Mouse (Mus musculus): ENCODE data around the gene Pknox2. TPM values are rescaled to one million over a fixed set of nuclear protein-coding genes. Genes with fewer than 3 reads are reported as not detected.

Pknox2 gene
- 20.2 and 21.3 TPM in 2 replicates for polyA plus RNA-seq (2015; fragmentation: Nextera tagmentation; extraction: Ambion mirVana)

DNA sequence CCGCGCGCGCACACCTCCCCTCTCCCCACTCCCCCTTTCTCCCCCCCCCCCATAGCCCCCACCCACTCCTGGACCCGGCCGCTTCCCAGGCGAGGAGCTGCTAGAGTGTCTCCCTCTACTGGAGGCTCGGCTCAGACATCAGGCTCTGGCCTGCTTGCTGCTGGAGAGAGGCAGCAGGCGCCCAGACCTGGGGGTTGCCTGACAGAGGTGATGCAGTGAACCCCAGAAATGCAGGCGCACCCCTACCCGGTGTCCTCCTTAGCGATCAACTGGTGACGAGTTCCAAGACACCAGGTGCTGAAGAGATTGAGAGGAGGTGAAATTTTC lies at the start of gene Pknox2:
TSS of gene Pknox2 (minus strand) at position 49 of the 327 bp plus-strand sequence.
- peak within 1 kb of the TSS; percentile 100 for H3K27ac ChIP-seq (replicated peaks)
- H3K9me3 ChIP-seq: no peaks in the 10 kb centered on the region
- ATAC-seq (replicated peaks): peak; percentile 91
- peak within 1 kb of the TSS; percentile 95 for H3K4me2 ChIP-seq (replicated peaks)
- H3K9ac ChIP-seq (replicated peaks): peak within 1 kb of the TSS; percentile 95
- no peaks in the 10 kb centered on the region for H3K27me3 ChIP-seq
- WGBS: 2% methylated on average over 9 of the region's 13 CpGs
- H3K4me1 ChIP-seq: peaks cover 33% of the 10 kb centered on the region
- H3K4me3 ChIP-seq: peak within 1 kb of the TSS; percentile 95
- no peaks in the 10 kb centered on the region for H3K36me3 ChIP-seq

- Histone ChIP-seq H3K27ac (replicated peaks) (no peak overlapping the region), H3K4me3 (no peak overlapping the region), H3K27me3 (no peaks in the 10 kb centered on the region), H3K4me1 (0 out of 2 replicates have a peak, but pooled peaks cover 1% of the 10 kb centered on the region), H3K9me3 (no peaks in the 10 kb centered on the region), H3K4me2 (replicated peaks) (no peak overlapping the region), H3K36me3 (no peaks in the 10 kb centered on the region), H3K9ac (replicated peaks) (no peak overlapping the region)
- WGBS: 86% methylated on average over 3 of the region's 3 CpGs
- ATAC-seq (replicated peaks): no peak
Measured at GRCm38 (mm10) chr9:37188024-37188423, 40.8 kb upstream of the Pknox2 start.

DNA sequence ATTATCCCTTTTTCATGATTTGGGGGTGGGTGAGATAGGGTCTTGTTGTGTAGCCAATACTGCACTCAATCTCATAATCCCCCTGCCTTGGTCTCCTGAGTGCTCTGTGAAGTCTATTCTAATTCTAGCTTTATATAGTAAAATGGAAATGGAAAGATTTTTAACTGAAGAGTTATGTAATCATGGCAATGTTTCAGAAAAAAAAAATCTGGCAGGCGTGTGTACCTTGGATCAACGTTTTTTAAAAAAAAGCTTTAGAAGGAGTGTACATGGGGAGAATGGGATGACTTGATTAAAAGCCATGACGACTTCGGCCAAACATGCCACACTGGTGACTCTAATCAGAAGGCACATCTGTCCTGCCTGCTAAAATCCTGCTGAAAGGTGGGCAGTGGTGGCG lies 40.2 kb upstream of the Pknox2 start:
- Histone ChIP-seq H3K4me1 (0 out of 2 replicates have a peak, but pooled peaks cover 2% of the 10 kb centered on the region), H3K9ac (replicated peaks) (no peak overlapping the region), H3K9me3 (no peaks in the 10 kb centered on the region), H3K27ac (replicated peaks) (no peak overlapping the region), H3K36me3 (no peaks in the 10 kb centered on the region), H3K27me3 (no peaks in the 10 kb centered on the region), H3K4me3 (no peak overlapping the region), H3K4me2 (replicated peaks) (no peak overlapping the region)
- 91% methylated on average over 5 of the region's 5 CpGs for WGBS
- no peak for ATAC-seq (replicated peaks)

DNA sequence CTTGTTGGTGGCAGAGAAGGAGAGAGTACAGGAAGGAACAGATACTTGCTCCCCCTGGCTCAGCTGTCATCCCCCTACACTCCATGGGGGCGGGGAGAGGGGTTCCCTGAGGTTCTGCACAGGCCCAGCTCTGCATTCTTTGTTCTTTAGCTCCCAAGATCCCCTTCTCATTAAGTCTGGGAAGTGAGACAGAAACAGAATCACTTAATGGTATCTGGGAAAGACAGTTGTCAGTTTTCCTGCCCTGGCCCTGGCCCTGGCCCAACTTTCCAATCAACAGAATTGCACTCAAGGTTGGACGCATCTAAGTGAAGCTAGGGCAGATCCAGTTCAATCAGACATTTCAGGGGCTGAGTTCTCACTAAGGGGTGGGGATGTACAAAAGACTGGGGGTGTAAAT lies 36.0 kb upstream of the Pknox2 start:
- Histone ChIP-seq H3K36me3 (no peaks in the 10 kb centered on the region), H3K9me3 (no peaks in the 10 kb centered on the region), H3K9ac (replicated peaks) (no peak overlapping the region), H3K4me2 (replicated peaks) (no peak overlapping the region), H3K4me3 (no peak overlapping the region), H3K4me1 (peaks cover 24% of the 10 kb centered on the region), H3K27me3 (no peaks in the 10 kb centered on the region), H3K27ac (replicated peaks) (0 out of 2 replicates have a peak overlapping the region, but pooled peaks have one; percentile 11)
- WGBS: 39% methylated on average over 2 of the region's 2 CpGs
- no peak for ATAC-seq (replicated peaks)

- no peak for ATAC-seq (replicated peaks)
- Histone ChIP-seq H3K9ac (replicated peaks) (no peak overlapping the region), H3K9me3 (no peaks in the 10 kb centered on the region), H3K4me2 (replicated peaks) (no peak overlapping the region), H3K36me3 (no peaks in the 10 kb centered on the region), H3K4me1 (peaks cover 39% of the 10 kb centered on the region), H3K4me3 (no peak overlapping the region), H3K27me3 (no peaks in the 10 kb centered on the region), H3K27ac (replicated peaks) (no peak overlapping the region)
- WGBS: 11% methylated on average over 5 of the region's 5 CpGs
Measured at GRCm38 (mm10) chr9:37181596-37181995, 34.4 kb upstream of the Pknox2 start.

DNA sequence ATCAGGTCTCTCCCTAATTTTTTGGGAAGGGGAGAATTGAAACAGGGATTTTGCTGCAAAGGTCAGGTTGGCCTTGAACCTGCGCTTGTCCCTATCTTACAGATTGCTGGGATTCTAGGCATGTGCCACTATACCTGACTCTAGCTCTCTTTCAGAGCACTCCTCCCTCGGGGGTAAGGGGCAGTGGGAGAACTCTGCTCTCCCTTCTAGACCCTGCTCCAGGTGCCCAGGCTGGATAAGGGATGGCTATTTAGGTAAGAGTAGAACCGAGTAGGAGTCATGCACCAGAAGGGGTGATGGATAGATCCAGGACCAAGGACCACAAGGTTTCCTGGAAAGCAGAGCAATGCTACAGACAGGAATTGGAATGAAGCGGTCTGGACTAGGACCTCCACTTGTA lies 32.4 kb upstream of the Pknox2 start:
- H3K9ac ChIP-seq (replicated peaks): no peak overlapping the region
- no peak for ATAC-seq (replicated peaks)
- H3K4me1 ChIP-seq: peaks cover 53% of the 10 kb centered on the region
- H3K27me3 ChIP-seq: no peaks in the 10 kb centered on the region
- 88% methylated on average over 4 of the region's 4 CpGs for WGBS
- no peak overlapping the region for H3K4me3 ChIP-seq
- H3K36me3 ChIP-seq: no peaks in the 10 kb centered on the region
- H3K9me3 ChIP-seq: no peaks in the 10 kb centered on the region
- H3K27ac ChIP-seq (replicated peaks): peak overlapping the region; percentile 65
- no peak overlapping the region for H3K4me2 ChIP-seq (replicated peaks)

GRCm38 (mm10) chr9:37178911-37179310 lies 31.7 kb upstream of the Pknox2 start:
- no peaks in the 10 kb centered on the region for H3K27me3 ChIP-seq
- peak; percentile 68 for ATAC-seq (replicated peaks)
- 5% methylated on average over 4 of the region's 4 CpGs for WGBS
- peak overlapping the region; percentile 65 for H3K27ac ChIP-seq (replicated peaks)
- no peaks in the 10 kb centered on the region for H3K9me3 ChIP-seq
- H3K9ac ChIP-seq (replicated peaks): no peak overlapping the region
- peaks cover 53% of the 10 kb centered on the region for H3K4me1 ChIP-seq
- no peaks in the 10 kb centered on the region for H3K36me3 ChIP-seq
- no peak overlapping the region for H3K4me3 ChIP-seq
- no peak overlapping the region for H3K4me2 ChIP-seq (replicated peaks)

DNA sequence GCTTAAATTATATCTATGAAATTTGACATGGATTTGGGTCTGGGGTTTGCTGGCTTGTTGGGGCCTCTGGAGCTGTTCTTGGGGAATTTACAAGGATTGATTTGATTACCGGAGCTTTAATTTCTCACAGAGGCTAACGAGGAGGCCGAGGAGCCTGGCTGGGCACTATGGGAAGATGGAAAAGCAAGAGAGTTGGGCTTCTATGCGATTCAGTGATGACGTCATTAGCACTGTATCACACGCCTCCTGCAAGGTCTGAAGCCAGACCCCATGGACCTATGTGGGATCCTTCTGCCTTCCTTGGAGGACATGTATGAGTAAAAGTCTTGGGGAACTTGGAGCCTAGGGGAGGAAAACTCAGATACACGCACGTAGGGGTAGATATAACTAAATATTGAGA lies 30.3 kb upstream of the Pknox2 start:
- Histone ChIP-seq H3K36me3 (no peaks in the 10 kb centered on the region), H3K27ac (replicated peaks) (peak overlapping the region; percentile 72), H3K4me2 (replicated peaks) (0 out of 2 replicates have a peak overlapping the region, but pooled peaks have one; percentile 8), H3K9ac (replicated peaks) (no peak overlapping the region), H3K4me3 (no peak overlapping the region), H3K4me1 (peaks cover 54% of the 10 kb centered on the region), H3K27me3 (no peaks in the 10 kb centered on the region), H3K9me3 (no peaks in the 10 kb centered on the region)
- ATAC-seq (replicated peaks): peak; percentile 42
- 28% methylated on average over 8 of the region's 8 CpGs for WGBS

DNA sequence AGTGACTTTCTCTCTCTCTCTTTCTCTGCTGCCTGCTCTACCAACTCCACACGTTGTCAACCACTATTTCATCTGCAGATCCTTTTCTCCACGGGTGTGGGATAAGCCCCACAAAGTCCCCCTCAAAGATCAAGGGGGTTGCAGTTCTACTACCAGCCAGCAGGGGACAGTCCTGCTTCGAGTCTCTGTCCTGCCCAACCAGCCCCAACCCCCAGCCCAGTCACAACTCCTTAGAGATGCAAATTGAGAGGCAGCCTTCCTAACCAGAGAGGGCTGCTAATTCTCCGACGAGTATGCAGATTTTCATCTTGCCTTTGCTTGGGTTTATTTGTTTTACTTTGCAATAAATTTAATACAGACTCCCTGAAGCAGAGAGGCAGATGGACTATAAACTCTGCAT lies 29.9 kb upstream of the Pknox2 start:
- ATAC-seq (replicated peaks): peak; percentile 80
- no peaks in the 10 kb centered on the region for H3K36me3 ChIP-seq
- H3K9ac ChIP-seq (replicated peaks): no peak overlapping the region
- H3K4me2 ChIP-seq (replicated peaks): 0 out of 2 replicates have a peak overlapping the region, but pooled peaks have one; percentile 8
- WGBS: under 1% methylated on average over 5 of the region's 5 CpGs
- peaks cover 54% of the 10 kb centered on the region for H3K4me1 ChIP-seq
- peak overlapping the region; percentile 72 for H3K27ac ChIP-seq (replicated peaks)
- H3K4me3 ChIP-seq: no peak overlapping the region
- no peaks in the 10 kb centered on the region for H3K9me3 ChIP-seq
- H3K27me3 ChIP-seq: no peaks in the 10 kb centered on the region

DNA sequence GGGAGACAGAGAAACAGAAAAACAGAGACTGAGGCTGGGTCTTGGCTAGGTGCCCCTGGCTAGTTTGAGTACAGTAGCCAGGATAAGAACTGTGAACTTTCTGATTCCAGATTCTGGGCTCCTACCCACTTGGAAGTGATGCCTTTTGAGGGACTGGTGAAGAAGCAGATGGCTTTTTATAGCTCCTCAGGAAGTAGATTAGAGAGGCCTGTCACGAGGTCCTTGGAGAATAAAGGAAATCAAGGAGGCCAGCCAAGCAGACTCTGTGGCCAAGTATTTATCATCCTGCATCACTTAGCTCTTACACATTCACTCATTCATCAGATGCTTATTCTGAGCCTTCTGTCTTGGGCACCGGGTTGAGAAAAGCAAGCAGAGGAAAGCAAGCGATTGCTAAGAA lies 28.8 kb upstream of the Pknox2 start:
- ATAC-seq (replicated peaks): 0 out of 2 replicates have a peak, but pooled peaks have one; percentile 24
- peak overlapping the region; percentile 72; the same call in 1 of the 2 replicates for H3K27ac ChIP-seq (replicated peaks)
- H3K9ac ChIP-seq (replicated peaks): no peak overlapping the region
- H3K4me3 ChIP-seq: no peak overlapping the region
- H3K4me1 ChIP-seq: peaks cover 48% of the 10 kb centered on the region
- WGBS: 35% methylated on average over 3 of the region's 3 CpGs
- H3K27me3 ChIP-seq: no peaks in the 10 kb centered on the region
- H3K9me3 ChIP-seq: no peaks in the 10 kb centered on the region
- H3K36me3 ChIP-seq: no peaks in the 10 kb centered on the region
- H3K4me2 ChIP-seq (replicated peaks): no peak overlapping the region

DNA sequence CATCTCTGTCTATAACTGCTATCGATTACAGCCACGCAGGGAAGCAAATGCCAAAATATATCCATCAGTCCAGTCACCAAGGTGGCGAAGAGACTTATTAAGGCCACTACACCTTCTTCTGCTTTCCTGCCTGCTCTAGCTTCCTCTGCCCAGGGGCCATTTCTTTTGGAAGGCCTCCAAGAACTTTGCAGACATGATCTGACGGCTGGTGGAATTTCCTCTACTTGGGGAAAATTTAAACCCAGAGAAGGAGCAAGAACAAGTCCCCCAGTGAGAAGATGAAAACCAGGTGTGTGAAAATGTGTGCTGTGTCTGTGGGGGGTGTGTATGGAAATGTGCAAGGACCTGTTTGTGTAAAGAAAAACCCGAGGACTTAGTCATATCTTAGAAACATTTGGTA lies 26.2 kb upstream of the Pknox2 start:
- H3K36me3 ChIP-seq: no peaks in the 10 kb centered on the region

DNA sequence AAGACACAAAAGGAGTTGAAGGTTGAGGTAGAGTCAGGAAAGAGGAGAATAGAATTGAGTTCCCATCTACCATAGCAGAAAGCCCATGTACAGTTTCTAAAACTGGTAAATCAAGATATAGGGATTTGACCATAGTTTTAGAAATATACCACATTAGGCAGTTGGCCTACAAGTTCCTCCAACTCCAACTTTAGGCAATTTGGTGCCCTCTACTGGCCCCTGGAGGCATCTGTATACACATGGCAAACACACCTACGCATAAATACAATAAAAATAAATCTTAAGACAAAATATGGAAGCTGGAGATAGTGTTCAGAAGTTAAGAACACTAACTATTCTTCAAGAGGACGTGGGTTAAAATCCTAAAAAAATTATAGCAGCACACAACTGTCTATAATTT lies 19.7 kb upstream of the Pknox2 start:
- Histone ChIP-seq H3K27me3 (no peaks in the 10 kb centered on the region), H3K4me3 (no peak overlapping the region), H3K4me2 (replicated peaks) (no peak overlapping the region), H3K9me3 (no peaks in the 10 kb centered on the region), H3K27ac (replicated peaks) (no peak overlapping the region), H3K36me3 (no peaks in the 10 kb centered on the region), H3K4me1 (no peaks in the 10 kb centered on the region), H3K9ac (replicated peaks) (no peak overlapping the region)
- 75% methylated on average over 2 of the region's 2 CpGs for WGBS
- no peak for ATAC-seq (replicated peaks)

More for the DNA sequence above, 26.2 kb upstream of the Pknox2 start:
- Histone ChIP-seq H3K4me2 (replicated peaks) (no peak overlapping the region), H3K9me3 (no peaks in the 10 kb centered on the region), H3K9ac (replicated peaks) (no peak overlapping the region), H3K27ac (replicated peaks) (no peak overlapping the region), H3K4me3 (no peak overlapping the region), H3K27me3 (no peaks in the 10 kb centered on the region), H3K4me1 (peaks cover 35% of the 10 kb centered on the region)
- no peak for ATAC-seq (replicated peaks)
- 54% methylated on average over 5 of the region's 5 CpGs for WGBS

- H3K36me3 ChIP-seq: no peaks in the 10 kb centered on the region
- H3K4me2 ChIP-seq (replicated peaks): no peak overlapping the region
- H3K9me3 ChIP-seq: no peaks in the 10 kb centered on the region
- H3K27ac ChIP-seq (replicated peaks): no peak overlapping the region
- 82% methylated on average over 2 of the region's 2 CpGs for WGBS
- ATAC-seq (replicated peaks): no peak
- no peaks in the 10 kb centered on the region for H3K27me3 ChIP-seq
- H3K9ac ChIP-seq (replicated peaks): no peak overlapping the region
- H3K4me3 ChIP-seq: no peak overlapping the region
- H3K4me1 ChIP-seq: no peaks in the 10 kb centered on the region
Measured at GRCm38 (mm10) chr9:37160686-37161085, 13.5 kb upstream of the Pknox2 start.

Measured in forebrain, embryonic 15.5 days (tissue).